Mouse (Mus musculus): ENCODE data around the gene Mfsd2b. TPM values are rescaled to one million over a fixed set of nuclear protein-coding genes. Genes with fewer than 3 reads are reported as not detected.
A peak's percentile ranks its signal among the peaks of the same experiment; 100 is the strongest.
"Not testable (repeated sequence)": the region's sequence is repeated elsewhere in the genome, so short reads cannot be mapped to it uniquely, and the experiment has no call there.

The Mfsd2b gene
- polyA plus RNA-seq, 1 experiment from 2014 or later = 2.2 TPM

- Histone ChIP-seq H3K27ac (no peak overlapping the region), H3K9me3 (no peaks in the 10 kb centered on the region), H3K27me3 (no peaks in the 10 kb centered on the region), H3K9ac (replicated peaks) (no peak overlapping the region), H3K36me3 (peaks cover 8% of the 10 kb centered on the region; the same call in 1 of the 2 replicates), H3K4me2 (replicated peaks) (peak overlapping the region; percentile 75; the same call in 1 of the 2 replicates), H3K4me3 (replicated peaks) (no peak overlapping the region), H3K4me1 (replicated peaks) (peaks cover 3% of the 10 kb centered on the region; the same call in 1 of the 2 replicates)
- no peak for ATAC-seq
- WGBS = 80% methylated on average over 7 of the region's 7 CpGs
Observed at GRCm38 (mm10) chr12:4905946-4906345, 31.8 kb upstream of the Mfsd2b start.

GRCm38 (mm10) chr12:4898024-4898423 lies 23.9 kb upstream of the Mfsd2b start:
- Histone ChIP-seq H3K9ac (replicated peaks) (no peak overlapping the region), H3K36me3 (peaks cover 17% of the 10 kb centered on the region), H3K27me3 (no peaks in the 10 kb centered on the region), H3K4me3 (replicated peaks) (no peak overlapping the region), H3K27ac (no peak overlapping the region), H3K4me2 (replicated peaks) (no peak overlapping the region), H3K4me1 (replicated peaks) (no peaks in the 10 kb centered on the region), H3K9me3 (no peaks in the 10 kb centered on the region)
- WGBS = 91% methylated on average over 5 of the region's 5 CpGs
- no peak for ATAC-seq

GRCm38 (mm10) chr12:4889891-4890290 lies 15.7 kb upstream of the Mfsd2b start:
- Histone ChIP-seq H3K9ac (replicated peaks) (no peak overlapping the region), H3K27me3 (no peaks in the 10 kb centered on the region), H3K27ac (no peak overlapping the region), H3K4me3 (replicated peaks) (no peak overlapping the region), H3K9me3 (no peaks in the 10 kb centered on the region), H3K36me3 (peaks cover 25% of the 10 kb centered on the region), H3K4me2 (replicated peaks) (no peak overlapping the region), H3K4me1 (replicated peaks) (no peaks in the 10 kb centered on the region)
- ATAC-seq = no peak
- 90% methylated on average over 1 of the region's 1 CpGs for WGBS

- Histone ChIP-seq H3K9ac (replicated peaks) (no peak overlapping the region), H3K27ac (no peak overlapping the region), H3K4me1 (replicated peaks) (no peaks in the 10 kb centered on the region), H3K27me3 (no peaks in the 10 kb centered on the region), H3K9me3 (no peaks in the 10 kb centered on the region), H3K4me3 (replicated peaks) (no peak overlapping the region), H3K4me2 (replicated peaks) (no peak overlapping the region), H3K36me3 (peaks cover 29% of the 10 kb centered on the region)
- 95% methylated on average over 2 of the region's 2 CpGs for WGBS
- ATAC-seq = no peak
Observed at GRCm38 (mm10) chr12:4889251-4889650, 15.1 kb upstream of the Mfsd2b start.

GRCm38 (mm10) chr12:4888739-4889138 lies 14.6 kb upstream of the Mfsd2b start:
- no peak overlapping the region for H3K4me3 ChIP-seq (replicated peaks)
- H3K9ac ChIP-seq (replicated peaks) = no peak overlapping the region
- ATAC-seq = no peak
- H3K4me2 ChIP-seq (replicated peaks) = no peak overlapping the region
- H3K4me1 ChIP-seq (replicated peaks) = no peaks in the 10 kb centered on the region
- H3K36me3 ChIP-seq = peaks cover 29% of the 10 kb centered on the region
- no peaks in the 10 kb centered on the region for H3K9me3 ChIP-seq
- H3K27ac ChIP-seq = no peak overlapping the region
- H3K27me3 ChIP-seq = no peaks in the 10 kb centered on the region

- WGBS = 98% methylated on average over 4 of the region's 4 CpGs
- H3K9ac ChIP-seq (replicated peaks); ATAC-seq: not testable (repeated sequence)
Observed at GRCm38 (mm10) chr12:4886581-4886980, 12.4 kb upstream of the Mfsd2b start.

GRCm38 (mm10) chr12:4885062-4885461 lies 10.9 kb upstream of the Mfsd2b start:
- H3K27ac ChIP-seq = no peak overlapping the region
- H3K4me2 ChIP-seq (replicated peaks) = no peak overlapping the region
- no peaks in the 10 kb centered on the region for H3K9me3 ChIP-seq
- H3K27me3 ChIP-seq = no peaks in the 10 kb centered on the region
- H3K36me3 ChIP-seq = peaks cover 30% of the 10 kb centered on the region
- H3K4me3 ChIP-seq (replicated peaks) = no peak overlapping the region
- H3K9ac ChIP-seq (replicated peaks) = no peak overlapping the region
- 80% methylated on average over 1 of the region's 1 CpGs for WGBS
- H3K4me1 ChIP-seq (replicated peaks) = no peaks in the 10 kb centered on the region
- no peak for ATAC-seq

More at GRCm38 (mm10) chr12:4886581-4886980, 12.4 kb upstream of the Mfsd2b start:
- not testable (repeated sequence) for H3K27me3 ChIP-seq; H3K4me3 ChIP-seq (replicated peaks); H3K4me2 ChIP-seq (replicated peaks); H3K9me3 ChIP-seq; H3K27ac ChIP-seq; H3K4me1 ChIP-seq (replicated peaks)
- peaks cover 35% of the 10 kb centered on the region for H3K36me3 ChIP-seq

- H3K36me3 ChIP-seq = peaks cover 43% of the 10 kb centered on the region
- H3K27me3 ChIP-seq = no peaks in the 10 kb centered on the region
- no peak for ATAC-seq
- H3K9me3 ChIP-seq = no peaks in the 10 kb centered on the region
- H3K4me3 ChIP-seq (replicated peaks) = no peak overlapping the region
- no peaks in the 10 kb centered on the region for H3K4me1 ChIP-seq (replicated peaks)
- H3K27ac ChIP-seq = no peak overlapping the region
- H3K9ac ChIP-seq (replicated peaks) = no peak overlapping the region
- 91% methylated on average over 2 of the region's 2 CpGs for WGBS
- no peak overlapping the region for H3K4me2 ChIP-seq (replicated peaks)
Observed at GRCm38 (mm10) chr12:4882086-4882485, 7.9 kb upstream of the Mfsd2b start.

- no peaks in the 10 kb centered on the region for H3K27me3 ChIP-seq
- no peak overlapping the region for H3K9ac ChIP-seq (replicated peaks)
- no peaks in the 10 kb centered on the region for H3K9me3 ChIP-seq
- 94% methylated on average over 5 of the region's 5 CpGs for WGBS
- ATAC-seq = no peak
- no peak overlapping the region for H3K27ac ChIP-seq
- no peak overlapping the region for H3K4me2 ChIP-seq (replicated peaks)
- H3K4me1 ChIP-seq (replicated peaks) = peaks cover 6% of the 10 kb centered on the region
- H3K4me3 ChIP-seq (replicated peaks) = no peak overlapping the region
- H3K36me3 ChIP-seq = peaks cover 33% of the 10 kb centered on the region
Observed at GRCm38 (mm10) chr12:4879048-4879447, 4.9 kb upstream of the Mfsd2b start.

- peaks cover 33% of the 10 kb centered on the region for H3K36me3 ChIP-seq
- H3K9ac ChIP-seq (replicated peaks) = no peak overlapping the region
- H3K27me3 ChIP-seq = no peaks in the 10 kb centered on the region
- peaks cover 11% of the 10 kb centered on the region for H3K4me1 ChIP-seq (replicated peaks)
- no peak overlapping the region for H3K27ac ChIP-seq
- ATAC-seq = no peak
- WGBS = 81% methylated on average over 9 of the region's 9 CpGs
- H3K4me2 ChIP-seq (replicated peaks) = no peak overlapping the region
- H3K4me3 ChIP-seq (replicated peaks) = no peak overlapping the region
- no peaks in the 10 kb centered on the region for H3K9me3 ChIP-seq
Observed at GRCm38 (mm10) chr12:4878296-4878783, 4.2 kb upstream of the Mfsd2b start.

- Histone ChIP-seq H3K4me2 (replicated peaks) (no peak overlapping the region), H3K36me3 (peaks cover 13% of the 10 kb centered on the region), H3K4me3 (replicated peaks) (no peak overlapping the region), H3K9me3 (no peaks in the 10 kb centered on the region), H3K27me3 (no peaks in the 10 kb centered on the region), H3K9ac (replicated peaks) (no peak overlapping the region), H3K4me1 (replicated peaks) (peaks cover 11% of the 10 kb centered on the region), H3K27ac (no peak overlapping the region)
- ATAC-seq = no peak
- WGBS = 85% methylated on average over 8 of the region's 8 CpGs
Observed at GRCm38 (mm10) chr12:4875623-4876022, 1.5 kb upstream of the Mfsd2b start.

GRCm38 (mm10) chr12:4873531-4873930 lies 628 bp downstream of the Mfsd2b start:
- H3K9ac ChIP-seq (replicated peaks) = peak overlapping the region; percentile 65; the same call in 1 of the 2 replicates
- peaks cover 3% of the 10 kb centered on the region; the same call in 1 of the 2 replicates for H3K36me3 ChIP-seq
- H3K27me3 ChIP-seq = no peaks in the 10 kb centered on the region
- H3K4me1 ChIP-seq (replicated peaks) = peaks cover 11% of the 10 kb centered on the region
- H3K4me3 ChIP-seq (replicated peaks) = no peak overlapping the region
- H3K27ac ChIP-seq = no peak overlapping the region
- no peak for ATAC-seq
- 82% methylated on average over 6 of the region's 6 CpGs for WGBS
- H3K4me2 ChIP-seq (replicated peaks) = peak overlapping the region; percentile 78
- no peaks in the 10 kb centered on the region for H3K9me3 ChIP-seq

GRCm38 (mm10) chr12:4872983-4873477 lies 1.1 kb downstream of the Mfsd2b start:
- no peak overlapping the region for H3K9ac ChIP-seq (replicated peaks)
- H3K4me2 ChIP-seq (replicated peaks) = no peak overlapping the region; the same call in 1 of the 2 replicates
- WGBS = 88% methylated on average over 5 of the region's 5 CpGs
- ATAC-seq = no peak
- no peaks in the 10 kb centered on the region for H3K9me3 ChIP-seq
- H3K27ac ChIP-seq = no peak overlapping the region
- no peaks in the 10 kb centered on the region for H3K27me3 ChIP-seq
- H3K36me3 ChIP-seq = no peaks in the 10 kb centered on the region
- peaks cover 11% of the 10 kb centered on the region for H3K4me1 ChIP-seq (replicated peaks)
- no peak overlapping the region for H3K4me3 ChIP-seq (replicated peaks)

Measured in midbrain, embryonic 13.5 days (tissue).